Mouse (Mus musculus): ENCODE data around the gene Cd53. TPM values are rescaled to one million over a fixed set of nuclear protein-coding genes. Genes with fewer than 3 reads are reported as not detected.

Gene Cd53
- polyA plus RNA-seq, 1 experiment from 2014 or later, result 2.2 TPM

DNA sequence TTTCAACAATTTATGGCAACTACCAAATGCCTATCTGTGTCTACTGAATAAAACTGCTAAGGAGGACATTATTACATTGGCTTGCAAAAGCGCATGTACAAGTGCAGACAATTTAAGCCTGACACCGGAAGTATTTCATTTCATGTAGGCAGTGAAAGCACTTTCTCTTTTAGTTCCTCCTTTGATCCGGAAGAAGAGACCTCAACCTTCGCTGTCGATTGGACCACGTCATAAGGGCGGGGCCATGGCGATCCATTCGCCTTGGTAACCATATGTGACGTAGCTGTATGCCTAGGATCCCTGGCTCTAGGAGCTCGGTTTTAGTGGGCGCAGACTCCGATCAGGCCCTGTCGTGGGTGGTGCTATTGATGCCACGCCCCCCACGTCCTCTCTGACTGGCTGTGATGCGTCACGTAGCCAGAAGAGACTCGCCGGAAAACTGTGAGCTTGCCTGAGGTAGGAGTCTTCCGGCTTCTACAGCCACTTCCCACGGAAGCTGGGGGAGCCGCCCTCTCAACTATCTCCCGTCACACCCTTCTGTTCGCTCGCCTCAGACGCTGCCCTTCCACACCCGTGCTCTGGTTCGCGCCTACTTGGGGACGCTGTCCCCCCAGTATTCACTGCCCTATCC lies 68.4 kb downstream of the Cd53 start:
- peak overlapping the region; percentile 95 for H3K27ac ChIP-seq
- peaks cover 5% of the 10 kb centered on the region; the same call in 1 of the 2 replicates for H3K27me3 ChIP-seq
- 0 out of 2 replicates have a peak, but pooled peaks cover 9% of the 10 kb centered on the region for H3K9me3 ChIP-seq (replicated peaks)
- WGBS, result 2% methylated on average over 29 of the region's 31 CpGs
- H3K4me2 ChIP-seq, result peak overlapping the region; percentile 64
- ATAC-seq, result peak; percentile 99
- no peaks in the 10 kb centered on the region for H3K36me3 ChIP-seq (ENCODE audit: poor library complexity, severe bottlenecking)
- H3K4me1 ChIP-seq, result no peaks in the 10 kb centered on the region
- H3K9ac ChIP-seq, result peak overlapping the region; percentile 72
- peak overlapping the region; percentile 63 for H3K4me3 ChIP-seq

Other genes starting within 250 kb of the Cd53 start
- gene Dram2, start 242.4 kb downstream of the Cd53 start, polyA plus RNA-seq (2015; fragmentation: Nextera tagmentation; extraction: Ambion mirVana), result 41.0 and 42.6 TPM in 2 replicates
- 35.8 and 38.5 TPM in 2 replicates for gene Cept1, start 242.3 kb downstream of the Cd53 start, polyA plus RNA-seq (2015; fragmentation: Nextera tagmentation; extraction: Ambion mirVana)
- gene Lrif1, start 105.2 kb downstream of the Cd53 start, polyA plus RNA-seq (2015; fragmentation: Nextera tagmentation; extraction: Ambion mirVana), result 17.6 and 20.3 TPM in 2 replicates
- gene Olfr266, start 36.1 kb upstream of the Cd53 start, polyA plus RNA-seq (2015; fragmentation: Nextera tagmentation; extraction: Ambion mirVana), result not detected in 2 replicates
- gene Kcna3, start 246.0 kb upstream of the Cd53 start, polyA plus RNA-seq (2015; fragmentation: Nextera tagmentation; extraction: Ambion mirVana), result 12.9 and 13.4 TPM in 2 replicates

All from forebrain, embryonic 13.5 days (tissue).